Mouse (Mus musculus): ENCODE measurements around the gene Cyp4a10.

DNA sequence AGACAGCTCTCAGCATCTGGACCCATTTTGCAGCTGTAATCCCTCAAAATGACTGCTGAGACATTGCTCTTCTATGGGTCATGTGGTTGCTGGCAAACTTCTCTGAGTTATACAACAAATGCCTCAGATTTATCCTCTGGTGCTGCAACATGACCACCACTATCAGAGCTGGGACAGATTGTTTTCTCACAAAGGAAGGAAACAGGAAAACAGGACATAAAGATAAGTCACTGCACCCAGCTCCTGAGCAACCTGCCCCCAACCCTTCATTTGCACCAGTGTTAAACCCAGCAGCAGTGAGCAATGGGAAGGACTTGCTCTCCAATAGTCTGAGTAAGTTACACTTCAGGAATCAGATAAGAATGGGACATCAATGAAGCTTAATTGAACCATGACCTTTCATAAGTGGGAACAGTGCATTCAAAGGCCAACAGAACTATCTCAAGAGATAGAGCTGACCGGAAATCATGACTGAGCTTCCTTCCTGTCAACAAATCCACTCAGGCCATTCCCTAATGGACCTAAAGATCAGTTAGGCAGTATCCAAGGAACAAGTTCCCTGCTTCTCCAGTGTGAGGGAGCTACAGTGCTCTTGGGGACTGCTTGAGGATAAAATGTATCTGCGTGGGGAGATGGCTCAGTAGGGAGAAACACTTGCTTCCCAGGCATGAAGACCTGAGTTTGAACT is 28.2 kb downstream of the Cyp4a10 start:
- TF ChIP-seq CTCF (conservative IDR thresholded peaks at IDR 0.05; ENCODE audit: insufficient read depth, insufficient read length, low read depth, low read length) (no peak), POLR2A (IDR thresholded peaks at IDR 0.05; ENCODE audit: low read depth, low read length) (no peak)
